Mouse (Mus musculus) adrenal gland, postnatal 25 days (tissue): ENCODE data around the gene Slit3. TPM values are rescaled to one million over a fixed set of nuclear protein-coding genes. Genes with fewer than 3 reads are reported as not detected.
A peak's percentile ranks its signal among the peaks of the same experiment; 100 is the strongest.

Experiments used
- DNase-seq: peaks from one replicate; pipeline ENCODE4 v3.0.0; 2021; ENCODE audit warnings: mixed read lengths
- long read RNA-seq: library from polyadenylated mRNA; stranded (forward); transcript quantifications from one replicate; pipeline ENCODE4 v2.0.0, GENCODE M21; 2021
- total RNA-seq: library from RNA; stranded (reverse); gene quantifications from 2 replicates; pipeline ENCODE4 v1.2.3, GENCODE M21; 2021

Gene Slit3
- total RNA-seq = 39.1 and 40.6 TPM in 2 replicates
- long read RNA-seq, partial matches to known transcripts = 10 of 12 reads
- long read RNA-seq, other reads (novel, unspliced or antisense) = 2 of 12 reads

DNA sequence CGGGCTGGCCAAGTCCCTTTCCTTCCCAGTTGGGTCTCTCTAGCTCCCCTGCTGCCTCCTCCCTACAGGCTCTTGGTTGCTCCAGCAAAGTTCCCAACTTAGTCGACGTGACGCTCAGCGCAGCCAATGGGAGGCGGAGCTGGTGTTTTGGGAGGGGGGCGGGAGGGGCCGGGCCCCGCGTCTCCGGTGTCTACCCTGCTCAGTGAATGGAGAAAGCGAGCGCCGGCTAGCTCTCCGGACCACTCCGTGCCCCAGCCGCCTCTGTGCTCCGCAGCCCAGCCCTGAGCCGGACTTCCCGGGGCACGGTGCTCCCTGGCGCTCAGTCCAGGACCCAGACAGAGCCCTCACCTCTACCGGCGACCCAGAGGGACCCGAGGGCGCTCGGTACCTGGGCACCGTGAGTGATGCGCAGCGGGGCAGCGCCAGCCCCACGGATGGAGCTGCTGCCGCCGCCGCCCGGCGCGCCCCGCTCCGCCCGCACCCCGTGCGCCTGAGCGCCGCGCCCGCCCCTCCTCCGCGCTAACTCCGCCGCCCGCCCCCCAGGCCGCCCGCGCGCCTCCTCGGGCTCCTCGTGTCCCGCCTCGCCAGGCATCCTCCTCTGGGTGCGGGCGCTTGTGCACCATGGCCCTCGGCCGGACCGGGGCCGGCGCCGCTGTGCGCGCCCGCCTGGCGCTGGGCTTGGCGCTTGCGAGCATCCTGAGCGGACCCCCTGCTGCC is at the start of gene Slit3:
TSS of gene Slit3 (plus strand) at position 331 of the 717 bp plus-strand sequence.
- peak; percentile 74 for DNase-seq

DNA sequence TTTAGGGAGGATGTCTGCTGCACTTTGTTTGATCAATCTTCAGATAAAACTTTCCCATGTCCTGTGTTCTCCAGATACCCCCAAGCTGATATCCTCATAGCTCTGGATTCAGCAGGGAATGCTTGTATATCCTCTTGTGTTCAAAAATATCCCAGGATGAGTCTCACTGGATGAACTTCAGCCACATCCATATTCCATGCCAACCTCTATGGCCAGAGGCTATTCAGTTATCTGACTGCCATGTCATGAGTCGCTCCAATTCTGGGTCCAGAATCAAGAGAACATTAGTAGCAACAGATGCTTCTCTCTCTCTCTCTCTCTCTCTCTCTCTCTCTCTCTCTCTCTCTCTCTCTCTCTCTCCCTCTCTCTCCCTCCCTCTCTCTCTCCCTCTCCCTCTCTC is 49.6 kb upstream of the Slit3 start:
- DNase-seq = no peak

GRCm38 (mm10) chr11:35075411-35075810 is 45.6 kb upstream of the Slit3 start:
- DNase-seq = no peak

DNA sequence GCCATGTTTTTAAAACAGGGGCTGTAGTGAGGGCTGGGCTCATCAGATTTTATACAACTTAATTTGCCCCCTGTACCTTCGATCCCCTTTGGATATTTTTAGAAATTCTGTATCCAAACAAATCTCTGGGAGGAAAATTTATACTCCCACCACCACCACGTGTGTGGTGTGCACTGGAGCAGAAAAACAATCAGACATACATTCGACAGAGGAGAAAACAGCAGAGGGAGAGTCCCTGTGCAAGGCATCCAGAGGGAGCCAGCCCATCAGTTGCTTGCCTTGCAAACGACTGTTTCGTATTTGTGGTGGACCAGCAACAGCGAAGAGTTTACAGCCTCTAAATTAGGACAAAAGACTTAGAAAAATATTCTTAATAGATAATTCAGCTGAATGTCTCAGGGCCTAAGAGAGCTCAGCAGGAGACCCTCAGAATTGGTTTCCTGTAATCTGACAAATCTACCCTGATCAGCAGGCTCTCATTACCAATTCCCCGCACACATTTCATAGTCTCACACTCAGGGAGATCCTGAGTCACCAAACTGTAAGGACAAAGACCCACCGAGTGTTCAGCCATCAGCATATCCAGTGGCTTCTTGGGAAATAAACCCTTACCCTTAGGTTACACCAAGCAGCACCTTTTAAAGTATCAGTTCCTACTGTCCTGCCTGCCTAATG is 40.4 kb upstream of the Slit3 start:
- no peak for DNase-seq

DNA sequence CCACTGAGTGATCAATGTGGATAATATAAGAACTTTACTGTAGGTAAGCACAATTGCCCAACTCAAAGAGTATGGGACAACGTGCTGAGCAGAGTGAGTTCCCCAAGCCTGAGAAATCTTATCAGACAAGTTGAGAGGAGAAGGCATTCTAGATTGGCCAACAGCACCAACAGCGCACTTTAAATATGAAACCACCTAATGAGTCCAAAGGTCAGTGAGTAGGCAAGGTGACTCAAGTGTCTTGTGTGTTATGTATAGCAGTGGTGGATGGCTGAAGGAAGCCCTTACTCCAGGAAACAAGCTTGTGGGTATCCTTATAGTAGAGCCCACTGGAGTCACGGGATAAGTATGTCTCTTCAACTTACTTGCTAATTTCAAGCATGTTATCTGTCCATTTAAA is 38.7 kb upstream of the Slit3 start:
- no peak for DNase-seq

DNA sequence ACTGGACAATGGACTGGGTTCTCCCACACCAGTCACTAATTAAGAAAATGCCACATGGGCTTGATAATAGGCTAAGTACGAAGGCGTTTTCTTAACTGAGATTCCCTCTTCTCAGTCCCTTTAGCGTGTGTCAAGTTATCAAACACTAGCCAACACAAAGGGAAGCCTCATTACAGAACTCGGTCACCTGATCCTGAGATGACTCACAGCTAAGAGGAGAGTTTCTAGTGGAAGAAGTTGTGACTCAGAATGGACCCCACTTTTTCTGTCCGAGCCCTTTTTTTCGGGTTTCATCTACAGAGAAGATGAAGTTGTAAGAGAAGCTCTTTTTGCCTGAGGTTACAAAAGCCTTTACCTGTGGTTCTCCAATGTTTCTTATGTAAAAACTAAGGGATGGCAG is 38.0 kb upstream of the Slit3 start:
- DNase-seq = no peak

DNA sequence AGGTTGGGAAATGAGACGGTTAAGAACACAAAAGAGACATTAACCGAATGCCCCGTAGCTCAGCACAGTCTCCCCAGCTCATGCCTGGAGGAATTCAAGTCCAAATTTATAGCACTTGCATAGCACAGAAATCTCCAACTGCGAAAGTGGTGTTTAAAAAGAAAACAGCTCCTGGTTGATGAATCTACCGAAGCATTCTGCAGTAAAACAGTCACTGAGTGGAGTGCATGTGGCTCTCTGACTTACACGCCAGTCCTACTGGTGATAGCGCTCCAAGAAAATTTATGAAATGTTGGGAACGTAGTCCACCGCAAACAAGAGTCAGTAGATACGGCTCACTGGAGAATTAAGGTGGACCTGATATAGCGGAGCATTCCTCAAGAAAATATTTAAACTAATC is 35.7 kb upstream of the Slit3 start:
- no peak for DNase-seq

DNA sequence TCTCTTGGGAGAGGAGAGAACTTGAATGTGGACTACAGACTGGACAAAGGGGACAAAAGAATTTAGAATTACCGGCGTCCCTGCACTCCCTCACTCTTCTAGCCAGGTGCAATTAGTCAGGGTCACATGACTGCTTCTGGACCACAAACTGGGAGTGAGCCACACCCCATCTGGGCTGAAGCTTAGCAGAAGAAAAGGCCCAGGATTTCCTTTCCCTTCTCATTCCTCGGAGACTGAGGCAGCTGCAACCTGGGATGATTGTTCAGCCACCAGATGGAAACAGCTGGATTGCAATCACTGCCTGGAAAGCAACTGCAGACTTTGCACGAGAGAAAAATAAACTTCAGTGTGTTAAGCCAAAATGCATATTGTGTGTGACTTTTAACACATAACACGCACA is 35.0 kb upstream of the Slit3 start:
- DNase-seq = no peak

DNA sequence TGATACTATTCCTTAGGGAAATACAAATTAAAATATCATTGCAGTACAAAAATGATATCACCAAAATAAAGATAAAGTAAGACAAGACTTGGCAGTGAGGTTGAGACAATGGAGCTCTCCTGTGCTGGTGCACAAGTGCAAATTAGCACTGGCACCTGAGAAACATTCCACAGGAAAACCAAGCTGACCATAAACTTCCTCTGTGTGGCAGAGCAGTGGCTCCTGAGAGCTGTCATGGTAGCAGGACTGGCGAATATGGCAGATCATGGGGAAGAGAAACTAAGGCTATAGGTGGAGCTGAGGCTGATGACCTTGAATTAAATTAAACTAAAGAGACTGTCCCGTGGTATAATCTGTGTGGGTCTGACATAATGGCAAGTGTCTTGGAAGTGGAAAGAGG is 33.6 kb upstream of the Slit3 start:
- DNase-seq = no peak

GRCm38 (mm10) chr11:35088136-35088535 is 32.9 kb upstream of the Slit3 start:
- no peak for DNase-seq

- DNase-seq = no peak
Measured at GRCm38 (mm10) chr11:35090629-35091335, 30.2 kb upstream of the Slit3 start.

DNA sequence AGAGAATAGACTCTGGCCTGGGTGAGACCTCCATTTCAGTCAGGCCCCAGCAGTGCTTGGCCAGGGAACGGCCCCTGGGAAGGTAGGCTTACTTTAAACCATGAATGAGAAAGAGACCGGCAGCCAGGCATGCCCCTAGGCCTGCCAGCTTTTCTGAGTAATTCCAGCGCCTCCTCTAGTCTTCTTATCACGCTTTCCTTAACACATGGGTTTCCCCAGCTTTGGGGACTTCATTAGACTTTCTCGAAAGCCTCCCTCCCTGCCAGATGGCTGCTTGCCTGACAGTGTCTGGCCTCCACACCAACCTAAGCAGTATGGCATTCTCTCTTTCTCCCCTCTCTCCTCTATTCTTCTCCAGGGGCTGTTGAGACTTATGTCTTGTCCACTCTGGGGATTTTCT is 24.5 kb upstream of the Slit3 start:
- DNase-seq = no peak

DNA sequence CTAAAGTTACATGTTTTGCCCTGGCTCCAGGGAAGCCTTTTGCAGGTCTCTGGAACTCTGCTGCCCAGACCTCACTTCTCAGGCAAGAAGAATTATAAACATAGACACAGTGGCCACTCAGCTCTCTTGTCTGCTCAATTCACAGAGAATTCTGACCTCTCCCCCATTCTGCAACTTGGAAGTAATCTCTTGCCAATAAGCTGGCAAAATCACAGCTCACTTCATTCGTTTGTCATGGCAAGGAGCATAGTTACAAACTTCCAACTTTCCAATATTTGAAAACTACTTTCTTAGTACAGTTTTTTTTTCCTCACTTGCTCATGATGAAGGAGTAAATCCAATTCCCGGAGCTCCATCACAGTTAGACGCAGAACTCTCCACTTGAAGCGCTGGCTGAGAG is 11.2 kb upstream of the Slit3 start:
- DNase-seq = no peak

DNA sequence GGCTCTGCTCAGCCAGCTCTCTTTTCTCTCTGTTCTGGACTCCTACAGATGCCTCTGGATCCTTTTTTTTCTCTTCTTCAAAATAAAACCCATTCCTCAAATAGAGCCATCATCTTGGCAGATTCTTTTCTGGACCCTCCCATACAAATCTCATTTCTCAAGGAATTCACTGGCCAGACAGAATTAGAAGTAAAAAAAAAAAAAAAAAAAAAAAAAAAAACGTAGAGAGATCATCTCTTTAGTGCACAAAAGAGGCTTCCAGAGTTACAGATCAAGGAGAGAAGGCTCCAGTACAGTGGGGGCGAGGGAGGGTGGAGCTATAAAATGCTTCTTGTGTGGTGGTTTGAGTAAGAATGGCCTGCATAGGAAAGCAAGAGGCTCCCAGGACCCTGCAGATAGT is 10.2 kb upstream of the Slit3 start:
- DNase-seq = no peak

DNA sequence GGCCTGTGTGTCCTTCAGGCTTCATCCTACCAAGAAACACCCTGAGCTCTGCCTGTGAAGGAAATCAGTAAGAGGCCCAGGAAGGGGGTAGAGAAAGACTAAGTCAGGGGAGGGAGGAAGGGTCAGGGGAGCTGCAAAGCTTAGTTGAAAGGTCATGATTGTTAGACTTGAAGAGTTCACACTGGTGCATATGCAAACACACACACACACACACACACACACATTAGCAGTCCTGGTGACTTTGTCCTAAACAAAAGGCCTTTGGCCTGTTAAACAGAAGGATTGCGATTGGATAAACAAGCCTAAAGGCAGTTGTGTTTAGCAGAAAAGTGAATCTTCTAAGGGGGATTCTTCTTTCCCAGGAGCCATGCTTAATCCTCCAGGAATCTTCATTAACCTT is 7.7 kb upstream of the Slit3 start:
- DNase-seq = no peak

DNA sequence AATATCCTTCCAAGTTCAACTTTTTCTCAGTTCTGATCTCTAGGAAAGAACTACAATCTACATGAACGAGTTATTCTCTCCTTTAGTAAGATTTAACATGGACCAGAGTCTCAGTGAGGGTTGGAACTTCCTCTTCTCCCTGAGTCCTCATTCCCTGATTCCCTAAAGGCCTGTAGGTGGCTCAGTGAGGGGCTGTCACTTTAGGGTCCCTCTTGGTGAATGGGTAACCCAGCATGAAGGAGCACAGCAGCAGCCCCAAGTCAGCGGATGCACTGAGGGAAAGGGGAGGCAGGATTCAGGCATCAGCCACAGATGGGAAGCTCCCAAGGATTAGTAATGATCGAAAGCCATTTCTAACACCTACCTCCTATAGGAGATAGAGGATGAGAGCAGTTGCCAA is 4.6 kb upstream of the Slit3 start:
- no peak for DNase-seq

DNA sequence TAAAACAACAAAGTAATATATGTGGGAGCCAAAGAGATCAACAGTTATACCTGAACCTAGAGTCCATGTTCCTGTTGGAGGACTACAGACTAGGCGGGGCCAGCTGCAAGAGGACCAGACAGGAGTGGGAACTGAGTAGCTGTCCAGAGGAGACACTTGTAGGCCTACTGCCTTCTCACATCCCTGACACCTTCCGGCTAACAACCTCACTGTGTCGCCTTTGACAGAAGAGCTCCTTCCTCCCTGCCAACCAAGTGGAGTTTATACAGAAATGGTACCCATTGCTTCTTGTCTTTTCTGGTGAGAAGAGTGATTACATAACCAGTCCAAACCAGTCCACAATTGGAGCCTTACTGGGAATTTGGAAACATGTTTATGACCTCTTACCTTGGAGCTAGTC is 3.2 kb upstream of the Slit3 start:
- no peak for DNase-seq

DNA sequence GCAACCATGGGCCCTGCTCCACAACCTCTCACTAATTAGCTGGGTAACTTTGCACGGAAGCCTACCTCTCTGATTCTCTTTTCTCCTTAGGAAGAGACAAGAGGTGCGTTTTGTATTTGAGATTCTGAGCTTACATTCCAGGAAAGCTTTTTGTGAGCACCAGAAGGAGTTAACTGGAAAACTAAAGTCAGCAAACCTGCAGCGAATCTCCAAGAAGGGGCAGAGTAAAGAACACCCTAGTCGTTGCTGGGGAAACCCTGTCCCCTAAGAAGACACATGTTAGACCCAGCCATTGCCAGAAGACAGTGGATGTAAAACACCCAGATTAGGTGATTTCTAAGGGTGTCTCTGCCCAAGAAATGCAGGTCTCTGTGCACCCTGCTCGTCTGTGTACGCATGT is 2.3 kb upstream of the Slit3 start:
- no peak for DNase-seq

DNA sequence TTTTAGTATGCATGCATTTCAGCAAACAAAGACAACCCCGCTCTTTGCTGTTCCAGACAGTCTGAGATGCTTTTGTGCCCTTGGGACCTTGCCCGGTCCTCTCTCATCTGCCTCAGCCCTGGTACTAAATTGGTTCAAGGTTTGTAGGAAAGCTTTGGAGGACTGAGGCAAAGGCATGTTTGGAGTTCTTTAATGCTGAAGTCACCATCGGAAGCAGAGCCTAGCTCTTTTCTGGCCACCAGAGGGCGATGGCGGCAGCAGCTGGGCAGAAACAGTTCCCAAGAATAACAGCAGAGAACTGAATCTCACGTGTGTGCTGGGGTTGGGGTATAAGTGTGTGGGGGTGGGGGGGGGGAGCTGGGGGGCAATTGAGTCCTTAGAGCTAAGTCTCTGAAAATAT is 1.7 kb upstream of the Slit3 start:
- peak; percentile 83 for DNase-seq

DNA sequence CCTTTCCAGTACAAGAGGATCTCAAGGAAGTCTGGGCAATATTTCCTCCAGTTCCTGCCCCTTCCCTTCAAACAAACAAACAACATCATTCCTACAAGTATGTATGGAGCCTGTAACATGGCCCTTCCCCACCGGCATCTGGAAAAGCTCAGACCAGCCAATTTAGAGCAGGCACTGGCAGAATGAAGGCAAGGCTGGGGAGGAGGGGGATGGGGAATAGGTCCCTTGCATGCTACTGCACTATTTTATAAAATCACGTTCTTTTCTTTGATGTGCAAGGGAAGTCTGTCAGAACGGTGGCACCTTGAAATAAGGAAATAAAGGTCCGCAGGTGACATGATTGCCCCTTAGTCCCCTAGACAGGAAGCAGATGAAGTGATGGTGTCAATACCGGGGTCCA is 948 bp upstream of the Slit3 start:
- DNase-seq = no peak

DNA sequence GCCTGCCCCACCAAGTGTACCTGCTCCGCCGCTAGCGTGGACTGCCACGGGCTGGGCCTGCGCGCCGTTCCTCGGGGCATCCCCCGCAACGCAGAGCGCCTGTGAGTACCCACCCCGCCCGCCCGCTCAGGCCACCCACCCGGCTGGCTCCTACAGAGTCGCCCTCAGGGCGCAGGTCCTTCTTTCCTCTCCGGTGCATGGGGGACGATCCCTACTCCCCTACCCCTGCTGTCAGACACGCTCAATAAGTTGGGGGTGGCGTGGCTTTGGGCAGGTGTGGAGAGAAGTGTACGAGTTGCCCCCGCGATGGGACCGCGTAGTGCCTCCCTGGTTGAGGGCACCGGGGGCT is 561 bp downstream of the Slit3 start:
- no peak for DNase-seq

GRCm38 (mm10) chr11:35122091-35122811 is 1.2 kb downstream of the Slit3 start:
- peak; percentile 28 for DNase-seq
